Mouse (Mus musculus): ENCODE measurements at regions not wholly inside any gene's neighbourhood (a gene's known extent, or its start where the extent isn't known, plus 50 kb on each side); places are given as distances from the start of the nearest gene placed in this dataset.

- DNase-seq (ENCODE audit: low read depth, low spot score): no peak
These were observed 168.4 kb upstream of the Cxcl12 start for GRCm38 (mm10) chr6:116999940-117000339.

- DNase-seq (ENCODE audit: low read depth, low spot score): no peak
These were observed 167.2 kb upstream of the Cxcl12 start for GRCm38 (mm10) chr6:117000951-117001725.

- no peak for DNase-seq (ENCODE audit: low read depth, low spot score)
These were observed 155.7 kb upstream of the Cxcl12 start for GRCm38 (mm10) chr6:117012621-117013020.

DNA sequence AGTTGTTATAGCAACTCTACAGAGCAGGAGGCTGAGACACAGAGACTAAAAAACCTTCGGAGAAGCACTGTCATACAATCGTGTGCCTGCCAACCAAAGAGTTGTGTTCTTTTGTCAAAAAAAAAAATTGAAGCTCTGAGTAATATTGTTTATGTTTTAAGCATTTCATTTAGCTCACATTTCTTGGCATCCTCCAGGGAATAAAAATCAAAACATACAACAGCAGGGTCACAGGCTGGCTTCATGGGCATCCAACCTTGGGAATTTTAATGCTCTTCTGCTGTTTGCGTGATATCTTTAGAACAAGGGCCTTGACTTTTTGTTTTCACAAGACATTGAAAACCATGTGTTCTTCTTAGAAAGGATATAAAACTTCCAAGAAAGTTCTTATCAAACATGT lies 152.9 kb upstream of the Cxcl12 start:
- DNase-seq (ENCODE audit: low read depth, low spot score): no peak

DNA sequence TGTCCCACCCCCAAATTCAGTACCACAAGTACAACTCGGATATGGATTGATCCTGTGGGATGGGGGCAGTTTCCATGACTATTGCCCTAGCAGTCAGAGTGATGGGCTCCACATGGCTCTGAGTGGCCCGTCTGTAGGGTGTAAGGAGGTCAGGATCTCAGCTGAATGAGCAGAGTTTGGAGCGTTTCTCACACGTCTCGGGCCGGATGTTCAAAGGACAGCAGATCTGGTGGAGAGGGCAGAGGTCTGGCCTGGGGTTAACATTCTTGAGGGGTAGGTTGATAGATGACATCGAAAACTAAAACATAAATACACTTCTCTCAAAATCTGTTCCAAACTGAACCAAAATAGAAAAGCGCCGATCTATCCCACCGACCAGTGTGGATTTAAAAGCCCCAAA lies 146.5 kb upstream of the Cxcl12 start:
- DNase-seq (ENCODE audit: low read depth, low spot score): no peak

- no peak for DNase-seq (ENCODE audit: low read depth, low spot score)
These were observed 136.1 kb upstream of the Cxcl12 start for GRCm38 (mm10) chr6:117032042-117032746.

DNA sequence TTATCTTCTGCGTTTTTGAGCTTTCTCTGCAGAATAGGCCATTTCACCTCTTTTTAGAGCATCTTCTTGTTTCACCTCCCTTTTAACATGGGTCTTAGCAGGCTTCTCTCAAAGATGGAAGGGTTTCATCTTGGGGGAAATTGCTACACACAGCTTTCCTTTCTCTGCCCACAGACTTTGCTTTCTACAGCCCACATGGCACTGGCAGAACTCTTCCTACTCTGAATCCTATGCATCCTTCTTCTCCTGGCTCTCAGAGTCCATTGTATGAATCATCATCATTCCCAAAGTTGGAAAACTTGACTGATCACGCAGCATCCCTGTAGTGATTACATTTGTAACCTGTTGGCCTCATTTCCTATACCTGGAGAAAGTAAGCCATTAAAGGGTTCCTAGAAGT lies 124.6 kb upstream of the Cxcl12 start:
- DNase-seq (ENCODE audit: low read depth, low spot score): no peak

DNA sequence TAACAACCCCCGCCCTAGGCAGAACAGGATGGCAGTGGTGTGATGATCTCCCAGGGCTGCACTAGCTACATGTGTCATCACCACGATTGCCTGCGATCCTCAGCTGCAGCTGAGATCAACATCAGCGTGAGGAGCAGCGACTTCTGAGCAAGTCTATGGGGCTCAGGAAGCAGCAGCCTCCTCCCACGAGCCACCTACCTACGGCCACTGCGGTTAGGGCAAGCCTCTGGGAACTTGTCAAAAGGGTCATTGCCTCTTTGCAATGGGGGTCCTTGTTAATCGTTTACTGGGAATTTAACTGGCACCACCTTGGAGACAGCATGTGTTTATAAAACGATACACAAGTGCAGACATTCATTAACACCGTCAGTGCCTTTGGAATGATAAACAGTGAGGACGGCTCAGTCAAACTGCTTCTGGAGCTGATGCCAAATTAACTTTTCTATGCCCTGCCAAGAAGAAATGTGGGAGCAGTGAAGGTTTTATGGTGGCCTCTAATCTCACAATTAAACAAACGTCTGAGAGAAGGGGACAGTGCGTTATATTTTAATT lies 118.8 kb upstream of the Cxcl12 start:
- no peak for DNase-seq (ENCODE audit: low read depth, low spot score)

- DNase-seq (ENCODE audit: low read depth, low spot score): no peak
These were observed 107.6 kb upstream of the Cxcl12 start for GRCm38 (mm10) chr6:117060688-117061087.

GRCm38 (mm10) chr6:117067541-117068305 lies 100.6 kb upstream of the Cxcl12 start:
- DNase-seq (ENCODE audit: low read depth, low spot score): no peak

DNA sequence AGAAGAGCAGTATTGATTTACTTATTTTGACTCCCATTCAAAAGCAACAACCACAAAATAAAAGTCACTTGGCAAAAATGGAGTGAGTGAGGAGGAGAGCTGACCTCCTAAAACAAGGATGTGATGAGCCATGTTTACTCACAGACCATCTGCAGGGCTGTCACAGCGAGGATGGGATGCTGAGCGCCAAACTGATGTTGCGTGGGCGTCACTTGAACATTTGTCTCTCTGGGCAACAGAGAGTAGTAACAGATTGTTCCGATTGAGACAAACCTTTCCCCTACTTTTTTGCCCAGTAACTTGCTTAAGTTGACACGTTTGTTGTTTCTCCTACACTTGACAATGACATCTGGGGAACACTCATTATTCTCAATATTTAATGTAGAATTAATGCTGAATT lies 97.0 kb upstream of the Cxcl12 start:
- no peak for DNase-seq (ENCODE audit: low read depth, low spot score)

DNA sequence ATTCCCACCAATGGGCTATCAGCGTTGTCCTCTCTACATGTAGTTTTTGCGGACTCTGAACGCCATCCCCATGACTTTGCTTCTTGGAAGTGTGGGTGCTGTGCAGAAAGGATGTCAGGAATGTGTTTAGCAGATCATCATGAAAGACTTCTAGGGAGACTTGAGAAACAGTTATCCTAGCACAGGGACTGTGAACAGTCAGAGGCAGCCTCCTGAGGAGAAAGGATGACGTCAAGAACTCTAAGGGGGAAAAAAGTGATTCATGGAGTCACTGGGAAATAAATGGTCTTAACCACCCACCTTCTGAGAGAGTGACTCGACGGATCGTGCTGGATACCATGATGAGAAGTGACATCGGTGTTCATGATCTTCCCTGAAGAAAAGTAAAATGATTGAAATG lies 96.5 kb upstream of the Cxcl12 start:
- no peak for DNase-seq (ENCODE audit: low read depth, low spot score)

DNA sequence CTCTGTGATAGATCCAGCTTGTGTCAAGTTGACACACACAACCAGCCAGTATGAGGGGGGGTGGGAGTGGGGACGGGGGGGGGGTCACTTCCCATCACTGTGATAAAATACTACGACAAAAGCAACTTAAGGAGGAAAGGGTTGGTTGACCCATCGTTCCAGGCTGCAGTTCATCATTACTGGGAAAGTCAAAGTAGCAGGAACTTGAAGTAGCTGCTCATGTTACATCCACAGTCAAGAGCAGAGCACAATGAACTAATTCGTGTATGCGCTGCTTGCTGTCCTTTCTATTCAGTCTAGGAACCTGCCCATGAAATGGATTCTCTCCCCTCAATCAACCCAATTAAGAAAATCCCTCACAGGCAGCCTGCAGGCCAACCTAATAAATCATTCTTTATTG lies 88.8 kb upstream of the Cxcl12 start:
- no peak for DNase-seq (ENCODE audit: low read depth, low spot score)

GRCm38 (mm10) chr6:117080973-117081372 lies 87.4 kb upstream of the Cxcl12 start:
- peak; percentile 55 for DNase-seq (ENCODE audit: low read depth, low spot score)

DNA sequence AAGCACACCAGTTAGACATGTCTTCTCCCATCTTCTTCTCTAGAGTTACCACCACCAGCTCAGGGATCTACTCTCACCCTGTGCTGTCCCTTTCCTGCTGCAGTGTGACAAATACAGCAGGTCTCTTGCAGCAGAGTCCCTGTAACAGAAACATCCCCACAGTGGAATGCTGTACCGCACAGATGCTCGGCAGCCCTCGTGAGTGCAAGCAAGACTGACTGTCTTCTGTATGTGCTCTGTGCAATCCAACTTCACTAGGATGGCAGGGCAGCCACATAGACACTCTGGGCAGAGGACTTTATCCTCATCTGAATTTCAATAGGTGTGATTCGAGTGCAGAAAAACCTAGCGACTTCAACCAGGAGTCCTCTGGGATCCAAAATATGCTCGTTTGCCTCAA lies 84.1 kb upstream of the Cxcl12 start:
- DNase-seq (ENCODE audit: low read depth, low spot score): no peak

DNA sequence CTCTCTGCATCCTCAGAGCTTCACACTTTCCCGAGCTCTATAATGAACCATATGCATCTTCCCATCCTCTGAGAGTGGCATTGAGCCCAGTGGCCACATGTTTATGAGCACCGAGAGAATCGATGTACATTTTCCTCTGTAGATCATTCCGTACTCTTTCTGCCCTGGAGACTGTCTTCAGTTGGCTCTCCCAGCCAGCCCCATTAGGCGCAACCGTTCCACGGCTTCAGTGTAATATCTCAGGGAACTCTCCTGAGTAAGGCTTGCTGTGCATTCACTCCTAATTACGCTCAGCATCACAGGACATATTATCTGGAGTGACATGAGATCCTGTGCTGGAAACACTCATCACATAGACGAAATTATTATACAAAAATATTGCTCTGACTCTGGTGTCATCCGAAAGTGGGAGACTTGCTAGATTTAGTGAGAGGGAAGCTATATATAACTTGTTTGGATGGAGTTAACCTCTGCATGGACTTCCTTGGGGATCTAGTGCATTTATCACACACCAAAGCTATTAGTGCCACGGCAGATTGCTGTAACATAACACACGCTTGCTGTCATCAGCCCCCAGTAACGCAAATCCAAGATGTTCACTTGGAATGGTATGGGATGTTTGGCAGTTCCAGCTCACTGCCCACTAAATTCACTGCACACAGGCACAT lies 83.4 kb upstream of the Cxcl12 start:
- DNase-seq (ENCODE audit: low read depth, low spot score): no peak

DNA sequence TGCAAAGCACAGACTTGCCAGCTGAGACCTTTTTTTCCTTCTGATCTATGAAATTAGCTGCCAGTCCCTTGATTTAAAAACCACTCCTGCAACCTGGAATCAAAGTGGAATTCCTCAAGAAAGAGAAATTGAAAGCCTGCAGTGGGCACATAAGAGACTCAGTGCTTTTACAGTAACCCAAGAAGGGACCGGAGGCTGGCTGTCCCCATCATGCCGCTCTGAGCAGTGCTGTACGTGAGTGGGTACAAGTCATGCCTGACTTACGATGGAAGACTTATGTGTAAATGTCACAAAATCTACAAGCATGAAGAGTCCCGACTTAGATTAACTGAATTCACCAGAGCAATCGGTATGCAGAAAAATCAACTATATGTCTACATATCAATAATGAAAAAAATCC lies 73.6 kb upstream of the Cxcl12 start:
- no peak for DNase-seq (ENCODE audit: low read depth, low spot score)

DNA sequence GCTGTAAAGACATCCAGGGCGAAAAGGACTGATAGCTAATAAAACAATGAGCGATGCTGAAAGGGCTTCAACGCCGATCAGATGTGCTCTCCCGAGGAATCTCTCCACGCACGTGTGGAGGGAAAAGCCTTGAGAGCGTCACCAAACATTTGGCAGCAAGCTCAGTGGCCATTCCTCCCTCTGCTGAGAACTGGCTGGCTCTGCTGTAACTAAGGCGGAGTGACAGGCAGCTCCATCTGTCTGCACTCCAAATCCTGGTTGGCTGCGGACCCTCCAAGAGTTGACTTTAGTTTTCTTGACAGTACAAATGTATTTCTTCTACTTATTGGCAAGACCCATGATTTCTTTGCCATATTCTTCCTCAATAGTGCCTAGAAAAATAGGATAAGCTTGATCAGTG lies 68.5 kb upstream of the Cxcl12 start:
- DNase-seq (ENCODE audit: low read depth, low spot score): no peak

GRCm38 (mm10) chr6:117102693-117103092 lies 65.6 kb upstream of the Cxcl12 start:
- peak; percentile 4 for DNase-seq (ENCODE audit: low read depth, low spot score)

DNA sequence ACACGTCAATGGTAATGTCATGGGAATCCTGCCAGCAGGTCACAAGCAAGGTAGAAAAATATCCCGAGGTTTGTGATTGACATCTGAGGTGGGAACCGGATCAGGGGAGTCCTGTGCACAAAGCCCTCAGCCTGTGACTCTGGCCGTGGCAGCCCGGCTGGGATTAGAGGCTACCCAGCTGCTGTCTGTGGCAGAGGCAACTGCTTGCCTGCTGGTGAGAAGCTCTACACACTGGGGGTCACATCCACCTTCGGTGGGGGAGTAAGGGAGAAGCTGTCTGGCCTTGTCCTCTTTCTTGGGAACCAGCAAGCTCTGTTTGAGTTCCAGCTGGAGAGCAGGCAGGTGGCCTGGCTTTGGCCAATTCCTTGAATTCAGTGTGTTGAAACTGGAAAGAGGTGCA lies 64.3 kb upstream of the Cxcl12 start:
- no peak for DNase-seq (ENCODE audit: low read depth, low spot score)

GRCm38 (mm10) chr6:117104463-117104862 lies 63.9 kb upstream of the Cxcl12 start:
- DNase-seq (ENCODE audit: low read depth, low spot score): no peak

GRCm38 (mm10) chr6:117105182-117105589 lies 63.1 kb upstream of the Cxcl12 start:
- DNase-seq (ENCODE audit: low read depth, low spot score): no peak

Data from R1 (cell line).